Mouse (Mus musculus) embryonic fibroblast, embryonic 13.5 days (primary cell): ENCODE measurements around the gene Wfikkn2.

Experiments
- CTCF ChIP-seq: IDR thresholded peaks from 2 replicates; pipeline ENCODE4 v1.5.1; 2011; ENCODE audit warnings: mild to moderate bottlenecking, control low read depth, low read length, moderate library complexity, borderline replicate concordance; ENCODE audit not compliant: insufficient read depth
- POLR2A ChIP-seq: IDR thresholded peaks from 2 replicates; pipeline ENCODE4 v1.6.1; 2011; ENCODE audit warnings: low read depth, mild to moderate bottlenecking, control low read depth, low read length, moderate library complexity

DNA sequence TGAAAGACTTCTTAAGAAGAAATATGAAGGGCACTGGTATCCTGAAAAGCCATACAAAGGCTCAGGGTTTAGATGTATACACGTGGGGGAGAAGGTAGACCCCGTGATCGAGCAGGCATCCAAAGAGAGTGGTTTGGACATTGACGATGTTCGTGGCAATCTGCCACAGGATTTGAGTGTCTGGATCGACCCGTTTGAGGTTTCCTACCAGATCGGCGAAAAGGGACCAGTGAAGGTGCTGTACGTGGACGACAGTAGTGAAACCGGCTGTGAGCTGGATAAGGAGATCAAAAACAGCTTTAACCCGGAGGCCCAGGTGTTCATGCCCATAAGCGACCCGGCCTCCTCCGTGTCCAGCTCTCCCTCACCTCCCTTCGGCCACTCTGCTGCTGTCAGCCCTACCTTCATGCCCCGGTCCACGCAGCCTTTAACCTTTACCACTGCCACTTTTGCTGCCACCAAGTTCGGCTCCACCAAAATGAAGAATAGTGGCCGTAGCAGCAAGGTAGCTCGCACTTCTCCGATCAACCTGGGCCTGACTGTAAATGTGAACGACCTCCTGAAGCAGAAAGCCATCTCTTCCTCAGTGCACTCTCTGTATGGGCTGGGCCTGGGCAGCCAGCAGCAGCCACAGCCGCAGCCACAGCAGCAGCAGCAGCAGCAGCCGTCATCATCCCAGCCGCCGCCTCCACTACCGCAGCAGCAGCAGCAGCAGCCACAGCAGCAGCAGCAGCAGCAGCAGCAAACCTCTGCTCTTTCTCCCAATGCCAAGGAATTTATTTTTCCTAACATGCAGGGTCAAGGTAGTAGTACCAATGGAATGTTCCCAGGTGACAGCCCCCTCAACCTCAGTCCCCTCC, 31.8 kb downstream of the Wfikkn2 start:
- TF ChIP-seq CTCF: no peak
- TF ChIP-seq POLR2A: no peak
